Mouse (Mus musculus) olfactory bulb, adult 2 months (tissue): Measurements from ENCODE around the gene Rab11fip3. TPM values are rescaled to one million over a fixed set of nuclear protein-coding genes. Genes with fewer than 3 reads are reported as not detected.

Source experiments
- H3K27ac ChIP-seq: fragments of 200-500 bp; 2 replicates; pipeline ENCODE4 v1.5.1; 2012; ENCODE audit warnings: low read depth, low read length; ENCODE audit not compliant: insufficient read depth
- H3K4me1 ChIP-seq: fragments of 200-500 bp; 2 replicates; pipeline ENCODE4 v1.6.1; 2012; ENCODE audit warnings: low read length; ENCODE audit not compliant: control insufficient read depth, insufficient read depth
- H3K4me3 ChIP-seq: fragments of 200-500 bp; 2 replicates; pipeline ENCODE4 v1.5.1; 2012; ENCODE audit warnings: mild to moderate bottlenecking, low read depth, low read length, moderate library complexity; ENCODE audit not compliant: insufficient read depth
- CTCF ChIP-seq: fragments of 200-500 bp; IDR thresholded peaks from 2 replicates; pipeline ENCODE4 v1.5.1; 2012; ENCODE audit warnings: low read depth, mild to moderate bottlenecking, low read length, moderate library complexity; ENCODE audit not compliant: insufficient read depth
- POLR2A ChIP-seq: fragments of 200-500 bp; IDR thresholded peaks from 2 replicates; pipeline ENCODE4 v1.6.1; 2012; ENCODE audit warnings: mild to moderate bottlenecking, low read depth, low read length, moderate library complexity; ENCODE audit not compliant: insufficient read depth
- WGBS: fragments of 180-500 bp; shearing (Covaris S2); methylation state at CpG from one replicate; pipeline ENCODE4 v1.1.7; 2018; 5-methylcytosine and 5-hydroxymethylcytosine counted together
- polyA plus RNA-seq: library from polyadenylated mRNA; stranded (reverse); fragments of >200 nt; gene quantifications from 2 replicates; pipeline ENCODE4 v1.2.4, GENCODE M21; 2012; ENCODE audit warnings: low replicate concordance; ENCODE audit not compliant: missing spikeins, insufficient read depth, insufficient read length

Gene Rab11fip3
- polyA plus RNA-seq, 1 experiment: not detected

GRCm38 (mm10) chr17:25992274-25992673, 77.1 kb downstream of the Rab11fip3 start:
- TF ChIP-seq POLR2A (no peak), CTCF (no peak)
- over 99% methylated on average over 4 of the region's 4 CpGs for WGBS
- no peak overlapping the region for H3K27ac ChIP-seq
- no peak overlapping the region for H3K4me3 ChIP-seq
- H3K4me1 ChIP-seq: no peaks in the 10 kb centered on the region

- 96% methylated on average over 5 of the region's 5 CpGs for WGBS
- TF ChIP-seq CTCF: no peak
- no peak for TF ChIP-seq POLR2A
- no peaks in the 10 kb centered on the region for H3K4me1 ChIP-seq
- no peak overlapping the region for H3K27ac ChIP-seq
- no peak overlapping the region for H3K4me3 ChIP-seq
Measured at GRCm38 (mm10) chr17:25990331-25990730, 79.0 kb downstream of the Rab11fip3 start.

DNA sequence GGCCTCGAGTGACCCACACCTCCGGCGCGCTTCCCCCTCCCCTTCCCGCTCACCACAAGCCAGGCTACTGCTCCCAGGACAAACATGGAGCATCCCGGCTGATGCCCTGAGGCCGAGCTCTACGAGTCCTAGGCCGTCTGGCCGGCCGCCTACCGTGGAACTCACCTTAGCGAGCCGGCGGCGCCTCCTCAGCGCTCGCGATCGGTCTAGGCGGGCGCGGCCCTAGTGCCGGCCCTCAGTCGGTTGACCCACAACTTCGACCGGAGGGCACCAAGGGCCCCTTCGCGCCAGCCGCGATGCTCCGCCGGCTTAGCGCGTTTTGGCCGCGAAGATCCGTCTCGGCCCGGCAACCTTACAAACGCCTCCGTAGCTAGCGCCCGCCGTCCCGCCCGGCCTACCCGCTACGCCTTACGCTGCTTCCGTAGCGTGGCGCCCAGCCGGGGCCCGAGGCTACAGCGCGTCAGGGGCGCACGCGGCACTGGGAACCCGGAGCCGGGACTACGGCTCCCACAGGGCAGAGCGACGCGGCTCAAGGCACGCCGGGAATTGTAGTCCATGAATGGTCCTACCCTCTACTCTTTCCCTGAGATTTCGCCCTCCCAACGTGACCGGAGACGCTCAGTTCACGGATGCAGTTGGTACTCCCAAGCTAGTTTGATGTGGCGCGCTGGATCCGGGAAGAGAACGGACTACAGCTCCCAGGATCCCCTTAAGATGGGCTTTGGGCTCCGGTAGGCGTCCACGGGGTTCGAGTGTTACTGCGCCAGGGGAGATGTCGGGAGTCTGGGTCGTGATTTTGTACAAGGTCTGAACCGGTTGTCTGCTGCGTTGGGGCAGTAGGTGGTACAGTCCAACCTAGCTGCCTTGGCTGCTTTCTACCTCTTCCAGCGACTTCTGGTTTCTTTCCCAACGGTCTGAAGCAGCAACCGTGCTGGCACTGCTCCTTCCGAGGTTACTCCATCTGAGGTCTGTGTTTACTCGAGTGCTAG, 83.8 kb downstream of the Rab11fip3 start, which contains the start of gene Capn15:
Gene Capn15, minus strand, starts transcription at position 491 of the 989 bp plus-strand sequence.
- peaks cover 19% of the 10 kb centered on the region for H3K4me1 ChIP-seq
- peak within 1 kb of the TSS; percentile 60 for H3K27ac ChIP-seq
- H3K4me3 ChIP-seq: peak within 1 kb of the TSS; percentile 81
- WGBS: under 1% methylated on average over 90 of the region's 91 CpGs
- TF ChIP-seq CTCF: no peak
- peak; percentile 73 for TF ChIP-seq POLR2A

- TF ChIP-seq POLR2A (no peak), CTCF (no peak)
- 6% methylated on average over 17 of the region's 17 CpGs for WGBS
- H3K27ac ChIP-seq: peak overlapping the region; percentile 50
- peaks cover 19% of the 10 kb centered on the region for H3K4me1 ChIP-seq
- peak overlapping the region; percentile 81 for H3K4me3 ChIP-seq
Measured at GRCm38 (mm10) chr17:25984556-25985305, 84.6 kb downstream of the Rab11fip3 start.

- WGBS: 94% methylated on average over 1 of the region's 1 CpGs
- TF ChIP-seq POLR2A (no peak), CTCF (no peak)
Measured at GRCm38 (mm10) chr17:25984066-25984465, 85.3 kb downstream of the Rab11fip3 start.

DNA sequence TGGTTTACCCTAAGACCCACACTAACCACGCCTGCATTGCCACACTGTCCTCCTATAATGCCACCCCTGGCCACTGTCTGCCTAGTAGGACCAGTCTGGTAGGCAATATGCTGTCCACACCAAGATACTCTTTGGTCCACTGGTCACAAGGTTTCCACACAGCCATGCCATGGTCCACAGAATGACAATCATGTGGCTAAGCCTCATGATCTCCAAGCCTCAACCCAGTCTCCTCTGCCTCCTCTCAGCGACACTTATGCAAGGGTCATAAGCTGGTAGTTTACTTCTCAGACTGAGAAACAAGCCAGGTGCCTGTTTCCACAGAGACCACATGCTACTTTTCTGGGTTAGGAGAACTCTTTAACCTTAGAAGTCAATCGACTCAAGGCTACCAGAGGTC, 86.4 kb downstream of the Rab11fip3 start:
- Histone ChIP-seq H3K27ac (no peak overlapping the region), H3K4me1 (peaks cover 19% of the 10 kb centered on the region), H3K4me3 (no peak overlapping the region)
- 92% methylated on average over 3 of the region's 3 CpGs for WGBS
- TF ChIP-seq POLR2A (no peak), CTCF (no peak)

More at GRCm38 (mm10) chr17:25984066-25984465, 85.3 kb downstream of the Rab11fip3 start:
- Histone ChIP-seq H3K4me3 (no peak overlapping the region), H3K4me1 (peaks cover 19% of the 10 kb centered on the region), H3K27ac (no peak overlapping the region)

GRCm38 (mm10) chr17:25980854-25981253, 88.5 kb downstream of the Rab11fip3 start:
- peaks cover 19% of the 10 kb centered on the region for H3K4me1 ChIP-seq
- no peak overlapping the region for H3K4me3 ChIP-seq
- H3K27ac ChIP-seq: no peak overlapping the region
- TF ChIP-seq CTCF: no peak
- no peak for TF ChIP-seq POLR2A
- WGBS: 31% methylated on average over 5 of the region's 5 CpGs

GRCm38 (mm10) chr17:25979829-25980738, 89.3 kb downstream of the Rab11fip3 start:
- TF ChIP-seq CTCF: no peak
- TF ChIP-seq POLR2A: no peak
- WGBS: 93% methylated on average over 5 of the region's 5 CpGs
- peaks cover 19% of the 10 kb centered on the region for H3K4me1 ChIP-seq
- H3K27ac ChIP-seq: no peak overlapping the region
- H3K4me3 ChIP-seq: no peak overlapping the region
